Mouse (Mus musculus) myocyte (in vitro differentiated cells): ENCODE measurements at regions not wholly inside any gene's neighbourhood (a gene's known extent, or its start where the extent isn't known, plus 50 kb on each side); places are given as distances from the start of the nearest gene placed in this dataset.

Experiments used
- CEBPB ChIP-seq: IDR thresholded peaks from 2 replicates; pipeline ENCODE4 v1.6.1; 2011; ENCODE audit warnings: mild to moderate bottlenecking, moderate library complexity; ENCODE audit not compliant: poor library complexity, insufficient read depth, severe bottlenecking
- MAX ChIP-seq: IDR thresholded peaks from one replicate; pipeline ENCODE4 v1.6.1; 2011; ENCODE audit warnings: low read depth, mild to moderate bottlenecking, control low read depth
- MYOD1 ChIP-seq, 3 experiments: IDR thresholded peaks; one replicate each; pipeline ENCODE4 v1.6.1; 2011; ENCODE audit warnings: control low read depth in 2 of 3, low read depth in 2 of 3, mild to moderate bottlenecking in 2 of 3, moderate library complexity in 1 of 3; ENCODE audit not compliant: insufficient read length in 2 of 3, control insufficient read depth in 1 of 3
- POLR2A ChIP-seq: IDR thresholded peaks from one replicate; pipeline ENCODE4 v1.6.1; 2011; ENCODE audit warnings: low read depth, mild to moderate bottlenecking, control low read depth, moderate library complexity; ENCODE audit not compliant: insufficient read length
- POLR2AphosphoS2 ChIP-seq: IDR thresholded peaks from one replicate; pipeline ENCODE4 v1.6.1; 2011; ENCODE audit warnings: low read depth, control low read depth; ENCODE audit not compliant: insufficient read length
- REST ChIP-seq: IDR thresholded peaks from one replicate; pipeline ENCODE4 v1.6.1; 2011; ENCODE audit warnings: mild to moderate bottlenecking, control low read depth, moderate library complexity; ENCODE audit not compliant: insufficient read depth, insufficient read length
- TCF3 ChIP-seq: IDR thresholded peaks from one replicate; pipeline ENCODE4 v1.6.1; 2011; ENCODE audit warnings: low read depth, control low read depth; ENCODE audit not compliant: insufficient read length
- USF1 ChIP-seq: IDR thresholded peaks from one replicate; pipeline ENCODE4 v1.6.1; 2011; ENCODE audit warnings: low read depth, mild to moderate bottlenecking, control low read depth, moderate library complexity

DNA sequence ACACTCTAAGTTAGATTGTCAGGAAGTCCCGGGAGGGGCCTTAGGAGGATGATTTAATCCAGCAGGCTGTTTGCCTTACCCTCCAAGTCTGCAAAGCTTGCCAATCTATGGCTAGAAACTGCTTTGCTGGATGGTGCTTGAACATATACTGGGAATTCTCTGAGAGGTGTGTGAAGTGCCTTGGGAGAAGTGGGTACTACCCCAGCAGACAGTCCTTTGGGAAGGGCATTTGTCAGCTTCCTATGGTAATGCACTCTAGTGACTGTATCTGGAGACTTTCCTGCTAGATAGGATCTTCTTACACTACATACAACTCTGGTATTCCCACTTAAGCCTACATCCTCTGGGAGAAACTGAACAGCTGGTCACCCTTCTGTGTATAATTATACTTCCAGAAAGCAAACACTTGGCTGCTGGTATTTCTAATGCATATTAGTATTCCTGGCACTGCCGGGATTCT lies 384.4 kb upstream of the Gli3 start:
- no peak for TF ChIP-seq POLR2A
- no peak for TF ChIP-seq REST
- TF ChIP-seq USF1 = no peak
- no peak for TF ChIP-seq TCF3
- TF ChIP-seq MAX = no peak
- TF ChIP-seq CEBPB = no peak
- no peak for TF ChIP-seq POLR2AphosphoS2
- TF ChIP-seq MYOD1 (IDR thresholded peaks at IDR 0.05; ENCODE audit: control insufficient read depth in 1 of 3, insufficient read length in 2 of 3, low read depth in 2 of 3) = no peak
